9 mouse cellular contexts compared by ENCODE assay signal in genomic region chr11:80489882-80490196, GRCm38 (mm10). TPM values are rescaled to one million over a fixed set of nuclear protein-coding genes. Genes with fewer than 3 reads are reported as not detected.
DNase-seq lines count a peak whose midpoint lies in the region; ATAC-seq and TF ChIP-seq lines count a peak whose summit lies in the region.
"Had no signal": no experiment of that assay in that cellular context is flagged by ENCODE, and none has a peak within 500 bp of the region (broad histone marks: within the 10 kb centered on the region; RNA-seq: fewer than 3 reads in every experiment).

No protein-coding gene starts in this region.

- no peak for ATAC-seq in heart, embryonic 13.5 days (ENCODE audit: extremely low read depth, insufficient number of reproducible peaks, low FRiP score, low TSS enrichment)
- peak; percentile 70 for ATAC-seq in activated CD4-positive, CD25-positive, alpha-beta regulatory T cell, adult 4 months
- 0 out of 2 replicates have a peak, but pooled peaks have one; percentile 8 for ATAC-seq in hindbrain, postnatal 0 days
- no peak for ATAC-seq in midbrain, postnatal 0 days (ENCODE audit: low FRiP score)

- H3K9me3 ChIP-seq in heart, embryonic 13.5 days, result no peaks in the 10 kb centered on the region
- no peaks in the 10 kb centered on the region for H3K9me3 ChIP-seq in hindbrain, postnatal 0 days (ENCODE audit: low read length)
- H3K9me3 ChIP-seq in midbrain, postnatal 0 days (ENCODE audit: low read length), result no peaks in the 10 kb centered on the region

- no peak overlapping the region for H3K4me2 ChIP-seq in heart, embryonic 13.5 days
- H3K4me2 ChIP-seq in hindbrain, postnatal 0 days (ENCODE audit: low read depth, low read length), result no peak overlapping the region
- H3K4me2 ChIP-seq in midbrain, postnatal 0 days (ENCODE audit: low read depth, low read length, poor library complexity, severe bottlenecking), result no peak overlapping the region

- H3K27ac ChIP-seq in heart, embryonic 13.5 days (replicated peaks), result 0 out of 2 replicates have a peak overlapping the region, but pooled peaks have one; percentile 6
- 0 out of 2 replicates have a peak overlapping the region, but pooled peaks have one; percentile 32 for H3K27ac ChIP-seq in hindbrain, postnatal 0 days
- no peak overlapping the region for H3K27ac ChIP-seq in midbrain, postnatal 0 days (ENCODE audit: low read depth, low read length)

- no peak for TF ChIP-seq CTCF in hindbrain, postnatal 0 days (IDR thresholded peaks at IDR 0.05; ENCODE audit: low read depth)
- no peak for TF ChIP-seq CTCF in midbrain, postnatal 0 days (IDR thresholded peaks at IDR 0.05)

- intact Hi-C loops in heart, postnatal 10 days (cut with DNase I), result no loop called here

- 0 out of 2 replicates have a peak overlapping the region, but pooled peaks have one; percentile 19 for H3K9ac ChIP-seq in heart, embryonic 13.5 days
- H3K9ac ChIP-seq in hindbrain, postnatal 0 days (replicated peaks; ENCODE audit: low read length), result 0 out of 2 replicates have a peak overlapping the region, but pooled peaks have one; percentile 14
- 0 out of 2 replicates have a peak overlapping the region, but pooled peaks have one; percentile 24 for H3K9ac ChIP-seq in midbrain, postnatal 0 days (replicated peaks; ENCODE audit: low read length, poor library complexity, severe bottlenecking)

- WGBS in heart, embryonic 13.5 days, result 43% methylated on average over 5 of the region's 5 CpGs
- 43% methylated on average over 5 of the region's 5 CpGs for WGBS in hindbrain, postnatal 0 days
- 53% methylated on average over 5 of the region's 5 CpGs for WGBS in midbrain, postnatal 0 days

- H3K36me3 ChIP-seq in heart, embryonic 13.5 days, result no peaks in the 10 kb centered on the region
- no peaks in the 10 kb centered on the region for H3K36me3 ChIP-seq in hindbrain, postnatal 0 days (ENCODE audit: insufficient read depth, low read length)
- no peaks in the 10 kb centered on the region for H3K36me3 ChIP-seq in midbrain, postnatal 0 days (ENCODE audit: insufficient read depth, low read length)

- H3K27me3 ChIP-seq in heart, embryonic 13.5 days (replicated peaks), result no peaks in the 10 kb centered on the region
- H3K27me3 ChIP-seq in hindbrain, postnatal 0 days (ENCODE audit: insufficient read depth, low read length), result no peaks in the 10 kb centered on the region
- no peaks in the 10 kb centered on the region for H3K27me3 ChIP-seq in midbrain, postnatal 0 days (ENCODE audit: insufficient read depth, low read length)
- H3K27me3 ChIP-seq: CH12.LX had no signal

- DNase-seq in heart, postnatal 10 days, result no peak
- DNase-seq in hindbrain, postnatal 0 days (ENCODE audit: low spot score), result no peak
- DNase-seq in midbrain, postnatal 0 days (ENCODE audit: low spot score), result no peak
- no peak for DNase-seq in adrenal gland, postnatal 10 days
- no peak for DNase-seq in urinary bladder, adult 2 months (ENCODE audit: low spot score)
- no peak for DNase-seq in adrenal gland, postnatal 25 days

- no peak overlapping the region for H3K4me3 ChIP-seq in heart, embryonic 13.5 days
- H3K4me3 ChIP-seq in hindbrain, postnatal 0 days (ENCODE audit: low read length), result no peak overlapping the region
- no peak overlapping the region for H3K4me3 ChIP-seq in midbrain, postnatal 0 days (ENCODE audit: low read depth, low read length)

- peaks cover 59% of the 10 kb centered on the region for H3K4me1 ChIP-seq in heart, embryonic 13.5 days
- H3K4me1 ChIP-seq in hindbrain, postnatal 0 days (ENCODE audit: insufficient read depth, low read length), result peaks cover 21% of the 10 kb centered on the region
- peaks cover 18% of the 10 kb centered on the region for H3K4me1 ChIP-seq in midbrain, postnatal 0 days (ENCODE audit: insufficient read depth, low read length)

RNA-seq across cellular contexts. Expression of gene Cdk5r1, which starts 13.0 kb away (rescaled TPM):
- 0.36 and 0.59 TPM in 2 replicates for polyA plus RNA-seq in heart, embryonic 13.5 days (2015; fragmentation: Nextera tagmentation; extraction: Ambion mirVana)
- total RNA-seq in heart, postnatal 10 days (2021), result 1 to 10 TPM; 1.9 to 2.0 TPM
- polyA plus RNA-seq in activated CD4-positive, CD25-positive, alpha-beta regulatory T cell, adult 4 months (2017; shearing (Covaris generic)), result under 1 TPM; 0.89 to 0.98 TPM
- 355 and 367 TPM in 2 replicates for total RNA-seq in hindbrain, postnatal 0 days (2014; rRNA removed)
- polyA plus RNA-seq in hindbrain, postnatal 0 days (2015; fragmentation: Nextera tagmentation; extraction: Ambion mirVana), result 65.1 and 69.3 TPM in 2 replicates
- total RNA-seq in midbrain, postnatal 0 days (2014; rRNA removed), result 376 and 420 TPM in 2 replicates
- 77.3 and 85.2 TPM in 2 replicates for polyA plus RNA-seq in midbrain, postnatal 0 days (2015; fragmentation: Nextera tagmentation; extraction: Ambion mirVana)
- 1 to 10 TPM; 2.2 to 3.9 TPM for total RNA-seq in adrenal gland, postnatal 10 days (2021)
- polyA plus RNA-seq in urinary bladder, adult 2 months (2012; rRNA removed), result 0.94 and 1.4 TPM in 2 replicates
- 2.7 and 3.2 TPM in 2 replicates for total RNA-seq in adrenal gland, postnatal 25 days (2021)

Comparison
In these comparisons a context has a peak if more than half of its experiments do, and no peak if none do; other contexts are left out.
1. ATAC-seq: peak in activated CD4-positive, CD25-positive, alpha-beta regulatory T cell, adult 4 months (single experiment) and hindbrain, postnatal 0 days (single experiment); none in heart, embryonic 13.5 days (single experiment) and midbrain, postnatal 0 days (single experiment).
2. RNA of gene Cdk5r1, which starts 13.0 kb away (total RNA-seq): 376 to 420 TPM in midbrain, postnatal 0 days and 355 to 367 TPM in hindbrain, postnatal 0 days; 2.2 to 3.9 TPM in adrenal gland, postnatal 10 days, 2.7 to 3.2 TPM in adrenal gland, postnatal 25 days and 1.9 to 2.0 TPM in heart, postnatal 10 days; every median in the first group is over 10 times any median in the second.
3. Peak in every context shown above with its lines, with median percentiles within 50 percentile points of each other: H3K9ac ChIP-seq.